Mouse (Mus musculus) neutrophil, adult 5-6 weeks (primary cell): ENCODE measurements at regions not wholly inside any gene's neighbourhood (a gene's known extent, or its start where the extent isn't known, plus 50 kb on each side); places are given as distances from the start of the nearest gene placed in this dataset.

Experiments used
- ATAC-seq: fragments of 151-379, 151-347 bp; 2 replicates; pipeline ENCODE4 v1.8.0; 2017; ENCODE audit warnings: mild to moderate bottlenecking, moderate TSS enrichment; ENCODE audit not compliant: insufficient number of reproducible peaks, poor library complexity, low FRiP score, severe bottlenecking; ENCODE audit errors: extremely low read depth

DNA sequence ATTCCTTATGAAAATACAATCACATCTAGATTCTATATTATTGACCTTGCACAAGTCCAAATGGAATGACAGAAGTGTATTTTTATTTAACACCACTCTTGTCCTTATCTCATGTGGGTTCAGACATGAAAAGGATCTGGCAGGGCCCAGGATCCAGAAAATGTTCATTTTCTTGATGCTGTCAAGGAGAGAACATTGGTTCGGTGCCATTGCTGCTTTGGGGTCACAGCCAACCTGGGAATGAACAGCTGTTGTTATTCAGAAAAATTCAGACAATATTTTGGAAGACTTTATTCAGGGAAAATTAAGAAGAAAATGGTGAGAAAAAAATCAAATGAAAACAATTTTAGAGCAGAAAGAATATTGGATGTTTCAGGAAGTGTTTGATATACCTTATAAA, 590.0 kb downstream of the Iqcm start:
- ATAC-seq = no peak

- ATAC-seq = no peak
Observed at GRCm38 (mm10) chr8:76052003-76052402, 603.5 kb downstream of the Iqcm start.

DNA sequence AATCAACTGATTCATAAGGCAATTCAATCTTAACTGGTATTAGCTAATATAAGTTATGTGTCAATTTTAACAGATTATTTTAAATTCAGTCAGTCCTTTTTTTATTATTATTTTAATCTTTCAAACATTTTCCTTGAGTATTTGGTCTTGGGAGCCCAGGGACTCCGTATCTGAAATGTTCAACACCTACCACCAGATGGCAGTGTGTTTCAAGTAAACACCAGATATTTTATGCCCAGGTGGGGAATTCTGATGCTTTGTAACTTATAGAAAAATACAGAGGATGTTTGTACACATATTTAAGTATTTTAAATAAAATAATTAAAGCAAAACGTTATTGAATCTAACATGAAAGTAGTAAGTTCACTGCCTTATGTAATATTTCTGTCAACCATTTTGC, 619.2 kb downstream of the Iqcm start:
- no peak for ATAC-seq

- ATAC-seq = no peak
Observed at GRCm38 (mm10) chr8:76072671-76073351, 624.3 kb downstream of the Iqcm start.

- no peak for ATAC-seq
Observed at GRCm38 (mm10) chr8:76120587-76121145, 672.2 kb downstream of the Iqcm start.

- no peak for ATAC-seq
Observed at GRCm38 (mm10) chr8:76127486-76127885, 679.0 kb downstream of the Iqcm start.

DNA sequence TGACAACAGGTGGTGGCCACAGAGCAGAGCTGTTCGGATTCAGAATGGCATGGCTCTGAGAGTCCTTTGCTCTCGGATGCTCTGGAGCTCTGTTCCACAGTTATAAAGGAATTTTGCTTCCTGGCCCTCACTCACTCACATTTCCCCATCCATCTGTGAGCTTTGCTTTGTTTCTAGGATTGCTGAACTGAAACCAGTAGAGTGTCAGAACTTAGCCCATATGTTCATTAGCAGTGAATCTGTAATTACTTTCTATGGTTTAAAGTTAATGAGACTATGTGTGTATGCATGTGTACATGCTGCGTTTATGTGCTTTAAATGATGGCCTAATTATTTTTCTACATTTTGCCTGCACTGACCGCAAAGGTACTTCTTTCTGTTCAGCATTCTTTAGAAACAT, 688.7 kb downstream of the Iqcm start:
- no peak for ATAC-seq

GRCm38 (mm10) chr8:76148681-76149080, 700.2 kb downstream of the Iqcm start:
- no peak for ATAC-seq

GRCm38 (mm10) chr8:76182520-76182919, 716.7 kb upstream of the Nr3c2 start:
- ATAC-seq = 0 out of 2 replicates have a peak, but pooled peaks have one; percentile 26

- ATAC-seq = no peak
Observed at GRCm38 (mm10) chr8:76183836-76184235, 715.4 kb upstream of the Nr3c2 start.

DNA sequence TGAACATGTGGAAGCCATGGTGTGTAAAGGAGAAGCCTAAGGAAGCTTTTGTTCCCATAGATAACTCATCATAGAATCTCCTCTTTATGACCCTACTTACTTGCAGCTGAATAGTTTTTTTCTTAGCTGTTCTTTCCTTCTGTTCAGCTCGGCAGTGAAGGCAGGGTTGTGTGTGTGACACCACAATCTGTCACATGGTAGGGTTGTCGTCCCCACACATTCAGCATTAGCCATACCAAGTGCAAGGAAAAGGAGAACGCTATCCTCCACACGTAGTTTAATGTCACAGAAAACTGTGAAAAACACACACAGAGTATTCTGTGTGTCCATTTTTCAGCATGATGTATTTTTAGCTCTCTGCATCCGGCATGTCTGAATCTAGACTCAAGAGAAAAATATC, 711.9 kb upstream of the Nr3c2 start:
- no peak for ATAC-seq

GRCm38 (mm10) chr8:76211891-76212290, 687.4 kb upstream of the Nr3c2 start:
- ATAC-seq = no peak

DNA sequence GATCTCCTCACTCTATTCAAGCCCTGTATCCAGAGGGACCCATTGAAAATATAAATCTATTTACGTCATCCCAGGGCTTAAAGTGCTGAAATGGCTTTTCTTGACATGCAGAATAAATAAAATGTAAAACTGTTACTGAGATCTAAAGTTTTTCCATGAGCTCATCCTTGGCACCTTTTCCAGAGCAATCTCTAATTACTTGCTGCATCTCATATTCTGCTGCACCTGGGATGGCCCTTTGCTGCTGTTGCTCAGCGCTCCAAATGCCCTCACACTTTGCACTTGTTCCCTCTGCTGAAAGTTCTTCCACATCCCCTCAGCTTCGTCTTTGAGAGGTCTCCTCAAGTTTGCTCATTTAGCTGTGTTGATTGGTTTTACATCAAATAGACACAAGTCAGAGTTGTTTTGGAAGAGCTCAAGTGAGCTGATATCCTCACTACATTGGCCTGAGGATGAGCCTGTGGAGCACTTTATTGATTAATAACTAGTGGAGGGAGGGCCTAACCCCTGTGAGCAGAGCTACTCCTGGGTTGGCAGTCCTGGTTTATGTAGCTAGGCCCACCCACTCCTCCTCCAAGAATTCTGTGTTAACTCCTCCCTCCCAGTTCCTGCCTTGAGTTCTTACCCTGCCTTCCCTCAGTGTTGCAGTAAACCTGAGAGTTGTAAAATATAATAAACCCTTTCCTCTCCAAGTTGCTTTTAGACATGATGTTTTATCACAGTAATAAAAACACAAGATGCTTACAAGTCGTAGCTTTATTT, 681.2 kb upstream of the Nr3c2 start:
- no peak for ATAC-seq

DNA sequence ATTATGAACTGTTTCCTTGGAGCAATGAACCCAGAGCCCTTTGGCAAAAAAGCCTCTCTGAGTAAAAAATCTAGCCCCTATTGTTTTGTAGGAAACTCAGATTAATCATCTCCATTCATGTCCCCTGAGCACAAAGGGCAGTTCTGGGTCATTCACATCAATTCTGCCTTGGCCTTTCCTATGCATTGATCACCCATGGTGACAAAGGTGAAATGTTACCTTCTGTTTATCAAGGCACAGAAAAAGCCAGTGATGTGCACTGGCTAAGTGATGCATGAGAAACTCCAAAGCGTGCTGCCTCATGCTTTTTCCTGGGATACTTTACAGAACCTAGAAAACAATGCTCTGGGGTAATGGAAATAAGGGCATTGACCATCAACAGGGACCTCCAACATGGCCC, 668.4 kb upstream of the Nr3c2 start:
- no peak for ATAC-seq

- ATAC-seq = no peak
Observed at GRCm38 (mm10) chr8:76249194-76249593, 650.0 kb upstream of the Nr3c2 start.

DNA sequence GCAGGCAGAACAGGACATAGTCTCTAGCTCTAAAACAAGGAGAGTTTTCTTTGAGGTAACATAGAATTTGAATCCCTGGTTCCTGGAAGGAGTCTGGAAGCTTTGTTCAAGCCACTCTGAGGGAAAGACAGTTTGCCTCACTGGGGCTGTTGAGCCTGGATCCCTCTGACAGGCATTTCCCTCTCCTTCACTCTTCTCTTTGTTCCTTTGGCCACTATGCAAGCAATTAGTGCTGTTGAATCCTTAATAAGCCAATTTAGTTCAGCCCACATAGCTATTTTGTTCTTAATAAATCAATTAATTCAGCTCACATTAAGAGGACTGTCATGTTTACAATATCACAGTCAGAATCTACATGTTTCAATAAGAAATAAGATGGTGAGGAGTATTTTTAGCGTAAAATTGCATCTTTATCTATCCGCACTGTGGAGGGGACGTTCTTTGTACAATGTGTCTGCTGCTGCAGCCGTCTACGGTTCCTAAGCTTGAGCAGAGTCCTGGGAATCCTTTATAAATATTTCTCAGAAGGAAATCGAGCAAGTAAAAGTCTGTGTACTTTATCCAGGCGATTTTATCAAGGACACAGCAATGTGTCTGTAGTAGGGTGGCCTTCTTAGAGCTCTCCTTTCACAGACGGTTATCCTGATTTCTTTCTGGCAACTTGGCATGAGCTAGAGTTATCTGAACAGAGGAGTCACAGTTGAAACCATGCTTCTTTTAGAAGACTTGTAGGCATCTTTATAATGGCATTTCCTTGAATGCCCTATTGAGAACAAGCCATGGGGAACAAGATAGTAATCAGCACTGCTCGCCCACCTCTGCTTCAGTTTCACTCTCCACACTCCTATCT, 646.9 kb upstream of the Nr3c2 start:
- no peak for ATAC-seq
